In genomic region chr1:165735826-165736818, GRCm38 (mm10) we compare ENCODE assay signal across 8 mouse cellular contexts. TPM values are rescaled to one million over a fixed set of nuclear protein-coding genes. Genes with fewer than 3 reads are reported as not detected.
DNase-seq lines count a peak whose midpoint lies in the region; ATAC-seq lines count a peak whose summit lies in the region.

No protein-coding gene starts in this region.

- intact Hi-C loops in gastrocnemius, postnatal 14 days (cut with DNase I; ENCODE audit: low total_unique reads): loop anchor here (5.0 kb wide), 1 partner anchor 74 kb away; no protein-coding TSS in a partner anchor
- intact Hi-C loops in left cerebral cortex, postnatal 10 days (cut with DNase I): loop anchor here (2.0 kb wide), 2 partner anchors 75 to 151 kb away; no protein-coding TSS in a partner anchor

- peak; percentile 94 for ATAC-seq in inflammation-experienced regulatory T-cells, adult 6 months
- ATAC-seq in megakaryocyte-erythroid progenitor cell, adult 5-6 weeks (replicated peaks; ENCODE audit: low FRiP score, low TSS enrichment, poor library complexity, severe bottlenecking): peak; percentile 97

- peak; percentile 85 for DNase-seq in adipocyte (ENCODE audit: low spot score)
- DNase-seq in embryo, embryonic 10 days (ENCODE audit: low spot score): peak; percentile 95
- peak; percentile 87 for DNase-seq in gastrocnemius, postnatal 14 days
- peak; percentile 88 to 90 for DNase-seq in left cerebral cortex, postnatal 10 days (ENCODE audit: extremely low spot score in 1 of 2, low spot score in 2 of 2)
- DNase-seq in right cerebral cortex, postnatal 14 days: peak; percentile 93
- DNase-seq in urinary bladder, postnatal 25 days (ENCODE audit: low spot score): peak; percentile 77

RNA-seq across cellular contexts. Expression of gene Rcsd1, which starts 26.6 kb away (rescaled TPM):
- total RNA-seq in gastrocnemius, postnatal 14 days (2021): 100 to 1,000 TPM; 117 to 125 TPM
- polyA plus RNA-seq in inflammation-experienced regulatory T-cells, adult 6 months (2017; shearing (Covaris generic)): 100 to 1,000 TPM in 2 of 3 experiments, 10 to 100 TPM in 1; 84.1 to 109 (median 101) TPM
- 1 to 10 TPM; 5.8 to 7.0 TPM for total RNA-seq in left cerebral cortex, postnatal 10 days (2021)
- total RNA-seq in megakaryocyte-erythroid progenitor cell, adult 5-6 weeks (2014; fragmentation: Nextera tagmentation): 9.9 and 19.4 TPM in 2 replicates
- 11.1 TPM in 2 replicates for total RNA-seq in megakaryocyte-erythroid progenitor cell, adult 5-6 weeks (2017)

RNA-seq across cellular contexts. Expression of gene Creg1, which starts 27.4 kb away (rescaled TPM):
- total RNA-seq in gastrocnemius, postnatal 14 days (2021): 10 to 100 TPM; 40.3 to 44.6 TPM
- polyA plus RNA-seq in inflammation-experienced regulatory T-cells, adult 6 months (2017; shearing (Covaris generic)): 10 to 100 TPM; 15.6 to 20.4 (median 17.6) TPM
- total RNA-seq in left cerebral cortex, postnatal 10 days (2021): 10 to 100 TPM; 22.4 to 23.1 TPM
- total RNA-seq in megakaryocyte-erythroid progenitor cell, adult 5-6 weeks (2014; fragmentation: Nextera tagmentation): 189 and 232 TPM in 2 replicates
- 159 and 165 TPM in 2 replicates for total RNA-seq in megakaryocyte-erythroid progenitor cell, adult 5-6 weeks (2017)

RNA-seq across cellular contexts. Expression of gene Cd247, which starts 52.4 kb away (rescaled TPM):
- 1 to 10 TPM; 1.3 to 1.9 TPM for total RNA-seq in gastrocnemius, postnatal 14 days (2021)
- 100 to 1,000 TPM; 373 to 445 (median 435) TPM for polyA plus RNA-seq in inflammation-experienced regulatory T-cells, adult 6 months (2017; shearing (Covaris generic))
- not detected for total RNA-seq in left cerebral cortex, postnatal 10 days (2021)
- total RNA-seq in megakaryocyte-erythroid progenitor cell, adult 5-6 weeks (2014; fragmentation: Nextera tagmentation): 6.2 and 8.1 TPM in 2 replicates
- total RNA-seq in megakaryocyte-erythroid progenitor cell, adult 5-6 weeks (2017): 7.5 TPM in 1 of 2 replicates, not detected in the other

Comparison
In these comparisons a context has a peak if more than half of its experiments do, and no peak if none do; other contexts are left out.
1. Peak in every context shown above with its lines: DNase-seq and ATAC-seq.
2. RNA of gene Rcsd1, which starts 26.6 kb away (total RNA-seq): 117 to 125 TPM in gastrocnemius, postnatal 14 days; 9.9 to 19.4 TPM in megakaryocyte-erythroid progenitor cell, adult 5-6 weeks and 5.8 to 7.0 TPM in left cerebral cortex, postnatal 10 days; every median in the first group is over 4 times any median in the second.